Mouse (Mus musculus) thymus, adult 2 months (tissue): Measurements from ENCODE around the gene Cad.

ENCODE experiments used
- CTCF ChIP-seq: fragments of 200-500 bp; IDR thresholded peaks from 2 replicates; pipeline ENCODE4 v1.5.1; 2012; ENCODE audit warnings: mild to moderate bottlenecking, control low read depth, low read length, moderate library complexity, borderline replicate concordance; ENCODE audit not compliant: control insufficient read depth, poor library complexity, insufficient read depth; ENCODE audit errors: extremely low read depth
- POLR2A ChIP-seq: fragments of 200-500 bp; IDR thresholded peaks from 2 replicates; pipeline ENCODE4 v1.6.1; 2012; ENCODE audit warnings: mild to moderate bottlenecking, low read length, control low read depth, moderate library complexity; ENCODE audit not compliant: control insufficient read depth, poor library complexity, insufficient read depth; ENCODE audit errors: extremely low read depth

- TF ChIP-seq POLR2A: no peak
- no peak for TF ChIP-seq CTCF
Measured at GRCm38 (mm10) chr5:31080795-31081164, 26.2 kb downstream of the Cad start.
